Mouse (Mus musculus) thymus, postnatal 4 days (tissue): Measurements from ENCODE around the gene Olfr1205.

Experiments used
- DNase-seq: peaks from one replicate; pipeline ENCODE4 v3.0.0; 2021

Olfr1205 gene

DNA sequence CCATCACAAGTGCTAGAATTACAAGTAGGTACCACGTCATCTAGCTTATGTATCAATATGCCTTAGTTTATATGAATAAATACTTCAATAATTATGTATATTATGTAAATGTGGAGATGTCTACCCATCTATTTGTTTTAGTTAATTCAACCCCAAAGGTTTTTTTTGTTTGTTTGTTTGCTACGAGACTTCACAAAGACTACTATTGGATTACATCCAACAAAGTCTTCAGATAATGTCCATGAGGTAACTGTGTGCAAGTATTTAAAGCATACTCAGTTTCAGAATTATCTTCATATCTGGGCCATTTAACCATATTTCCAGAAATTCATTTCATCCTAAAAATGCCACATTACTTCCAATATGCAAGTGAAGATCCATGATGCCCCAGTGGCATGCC lies at the start of gene Olfr1205:
Gene Olfr1205, plus strand, starts transcription at position 301 of the 400 bp plus-strand sequence.
- no peak for DNase-seq

GRCm38 (mm10) chr2:88792736-88793135 lies 36.8 kb upstream of the Olfr1205 start, which contains the start of gene Olfr1201:
Gene Olfr1201, plus strand, starts transcription at chr2:88793036.
- DNase-seq, result no peak

GRCm38 (mm10) chr2:88814196-88814595 lies 15.3 kb upstream of the Olfr1205 start, which contains the start of gene Olfr1202:
Gene Olfr1202, plus strand, starts transcription at chr2:88814496.
- DNase-seq, result no peak

- no peak for DNase-seq
Observed at GRCm38 (mm10) chr2:88838477-88838876, 8.9 kb downstream of the Olfr1205 start.

- DNase-seq, result no peak
Observed at GRCm38 (mm10) chr2:88848992-88849391, 19.5 kb downstream of the Olfr1205 start, which contains the start of gene Olfr1204. Gene Olfr1204, plus strand, starts transcription at chr2:88849292.

- DNase-seq, result no peak
Observed at GRCm38 (mm10) chr2:88862931-88863330, 33.4 kb downstream of the Olfr1205 start, which contains the start of gene Olfr1206. Gene Olfr1206, plus strand, starts transcription at chr2:88863231.
